In the genomic region with DNA sequence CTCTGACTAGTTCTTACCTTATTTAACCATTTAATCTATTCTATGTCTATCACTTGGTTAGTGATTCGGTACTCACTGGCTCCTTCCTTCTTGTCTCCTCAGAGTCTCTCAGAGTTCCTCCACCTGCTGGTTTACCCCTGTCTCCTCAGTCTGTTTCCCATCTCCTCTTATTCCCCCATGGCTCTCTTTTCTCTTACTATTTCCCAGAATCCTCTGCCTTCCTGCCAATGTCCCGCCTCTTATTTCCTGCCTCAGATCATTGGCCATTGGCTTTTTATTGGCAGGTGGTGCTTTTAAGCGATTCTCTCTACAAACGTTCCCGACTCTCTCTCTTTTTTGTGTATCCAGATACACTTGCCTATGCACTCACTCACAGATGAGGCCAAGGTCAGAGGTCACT, we compare ENCODE assay signal across 22 mouse cellular contexts. TPM values are rescaled to one million over a fixed set of nuclear protein-coding genes. Genes with fewer than 3 reads are reported as not detected.
DNase-seq lines count a peak whose midpoint lies in the region; TF ChIP-seq lines count a peak whose summit lies in the region.
"Had no signal": no experiment of that assay in that cellular context is flagged by ENCODE, and none has a peak within 500 bp of the region (broad histone marks: within the 10 kb centered on the region; RNA-seq: fewer than 3 reads in every experiment).

No protein-coding gene starts in this region.

- H3K4me1 ChIP-seq in heart, embryonic 10.5 days = peaks cover 5% of the 10 kb centered on the region
- H3K4me1 ChIP-seq in E14TG2a.4 (replicated peaks; ENCODE audit: low read depth, low read length) (peaks cover 42% of the 10 kb centered on the region), ES-E14 (ENCODE audit: control insufficient read depth in 2 of 2, insufficient read depth in 2 of 2, low read length in 2 of 2, poor library complexity in 1 of 2) (peaks cover 8 to 13% of the 10 kb centered on the region in 2 experiments; a peak in 3 of 4 replicates)
- H3K4me1 ChIP-seq: forebrain, embryonic 10.5 days; forebrain, embryonic 13.5 days; hindbrain, embryonic 10.5 days; hindbrain, embryonic 15.5 days had no signal

- no peaks in the 10 kb centered on the region for H3K9me3 ChIP-seq in heart, embryonic 10.5 days
- H3K9me3 ChIP-seq in E14TG2a.4 (ENCODE audit: low read length) = no peaks in the 10 kb centered on the region
- no peaks in the 10 kb centered on the region for H3K9me3 ChIP-seq in ES-E14 (ENCODE audit: control insufficient read depth, insufficient read depth, low read depth, low read length)
- H3K9me3 ChIP-seq: forebrain, embryonic 10.5 days; forebrain, embryonic 13.5 days; hindbrain, embryonic 10.5 days; hindbrain, embryonic 15.5 days had no signal

- in situ Hi-C loops in ES-E14 (cut with MboI; ENCODE audit: low sequenced_read_pairs in 2 of 2, unreplicated experiment in 2 of 2) = loop anchor here in 1 of 2 experiments (10.0 kb wide), 1 partner anchor 112 kb away; no protein-coding TSS in a partner anchor

- no peaks in the 10 kb centered on the region for H3K36me3 ChIP-seq in heart, embryonic 10.5 days
- H3K36me3 ChIP-seq in E14TG2a.4 (ENCODE audit: insufficient read depth, low read length) (peaks cover 9% of the 10 kb centered on the region), ES-E14 (ENCODE audit: control insufficient read depth, insufficient read depth, low read length, poor library complexity, severe bottlenecking) (no peaks in the 10 kb centered on the region)
- H3K36me3 ChIP-seq: forebrain, embryonic 10.5 days; hindbrain, embryonic 10.5 days; hindbrain, embryonic 15.5 days had no signal

- H3K4me3 ChIP-seq in heart, embryonic 10.5 days = no peak overlapping the region
- H3K4me3 ChIP-seq in E14TG2a.4 (replicated peaks; ENCODE audit: low read length) (peak overlapping the region; percentile 81), ES-E14 (ENCODE audit: insufficient read depth in 1 of 2, low read depth in 1 of 2, low read length in 2 of 2, poor library complexity in 1 of 2, severe bottlenecking in 1 of 2) (peak overlapping the region; percentile 68 to 70)
- H3K4me3 ChIP-seq: forebrain, embryonic 10.5 days; forebrain, embryonic 13.5 days; heart, adult 2 months; hindbrain, embryonic 10.5 days; hindbrain, embryonic 15.5 days had no signal

- DNase-seq in heart, embryonic 10.5 days (ENCODE audit: low spot score) = peak; percentile 61
- DNase-seq in heart, postnatal 4 days = no peak
- DNase-seq in ES-E14 (ENCODE audit: low read depth, low spot score) = no peak
- DNase-seq in ZHBTc4 (ENCODE audit: low read depth, low spot score) = peak; percentile 85
- no peak for DNase-seq in adrenal gland, postnatal 10 days
- DNase-seq in spleen, adult 18-20 months = no peak
- no peak for DNase-seq in thymus, postnatal 36 days
- DNase-seq: adrenal gland, adult 8-10 months; adrenal gland, postnatal 36 days; B cell, adult 2 months; cerebellum, adult 18-20 months; cerebellum, adult 9-10 months; cerebellum, postnatal 14 days; gastrocnemius, postnatal 10 days had no signal

- no peak for TF ChIP-seq CTCF in E14TG2a.4 (conservative IDR thresholded peaks at IDR 0.05; ENCODE audit: low read length)

- 82% methylated on average over 5 of the region's 5 CpGs for WGBS in heart, embryonic 10.5 days

- peak overlapping the region; percentile 84; the same call in 1 of the 2 replicates for H3K9ac ChIP-seq in ES-E14 (ENCODE audit: insufficient read depth, low read depth, low read length, poor library complexity, severe bottlenecking)
- H3K9ac ChIP-seq: forebrain, embryonic 13.5 days; hindbrain, embryonic 15.5 days had no signal

- no peaks in the 10 kb centered on the region for H3K27me3 ChIP-seq in heart, embryonic 10.5 days (ENCODE audit: insufficient read depth, poor library complexity, severe bottlenecking)
- H3K27me3 ChIP-seq in E14TG2a.4 (ENCODE audit: insufficient read depth, low read length) = no peaks in the 10 kb centered on the region
- H3K27me3 ChIP-seq: forebrain, embryonic 13.5 days; hindbrain, embryonic 15.5 days; Patski had no signal

- no peak overlapping the region for H3K27ac ChIP-seq in heart, embryonic 10.5 days
- H3K27ac ChIP-seq in ES-E14 (ENCODE audit: insufficient read depth, low read depth, low read length, poor library complexity, severe bottlenecking) = peak overlapping the region; percentile 34; the same call in 1 of the 2 replicates
- H3K27ac ChIP-seq: forebrain, embryonic 10.5 days; forebrain, embryonic 13.5 days; heart, adult 2 months; hindbrain, embryonic 10.5 days; hindbrain, embryonic 15.5 days had no signal

TF ChIP-seq in ES-E14, 5 proteins besides CTCF, POLR2A, EP300 and RAD21:
- TF ChIP-seq CHD2 (IDR thresholded peaks at IDR 0.05; ENCODE audit: low read depth, low read length) (no peak), MAFK (IDR thresholded peaks at IDR 0.05; ENCODE audit: insufficient read depth, low read depth, low read length) (no peak), ZNF384 (IDR thresholded peaks at IDR 0.05; ENCODE audit: low read depth, low read length) (no peak), ZC3H11A (IDR thresholded peaks at IDR 0.05; ENCODE audit: borderline replicate concordance, low read depth, low read length) (no peak), HCFC1 (IDR thresholded peaks at IDR 0.05; ENCODE audit: borderline replicate concordance, insufficient read depth, low read length) (no peak; the same call in 1 of the 2 replicates)

RNA-seq across cellular contexts. Expression of gene Zscan2, which starts 14.0 kb away (rescaled TPM):
- 2.3 and 2.5 TPM in 2 replicates for polyA plus RNA-seq in heart, embryonic 10.5 days (2016; fragmentation: Nextera tagmentation; extraction: Ambion mirVana)
- total RNA-seq in heart, postnatal 4 days (2021) = 1 to 10 TPM; 8.4 to 9.0 TPM
- total RNA-seq in ES-E14 (2012; rRNA removed) = 2.3 and 2.4 TPM in 2 replicates
- total RNA-seq in adrenal gland, postnatal 10 days (2021) = 1 to 10 TPM; 6.5 to 6.8 TPM

RNA-seq across cellular contexts. Expression of gene Iqgap1, which starts 20.9 kb away (rescaled TPM):
- polyA plus RNA-seq in heart, embryonic 10.5 days (2016; fragmentation: Nextera tagmentation; extraction: Ambion mirVana) = 37.7 and 39.5 TPM in 2 replicates
- 10 to 100 TPM; 77.6 to 84.1 TPM for total RNA-seq in heart, postnatal 4 days (2021)
- 135 and 170 TPM in 2 replicates for total RNA-seq in ES-E14 (2012; rRNA removed)
- total RNA-seq in adrenal gland, postnatal 10 days (2021) = 10 to 100 TPM; 76.2 to 86.8 TPM

RNA-seq across cellular contexts. Expression of gene Wdr73, which starts 54.4 kb away (rescaled TPM):
- polyA plus RNA-seq in heart, embryonic 10.5 days (2016; fragmentation: Nextera tagmentation; extraction: Ambion mirVana) = 27.1 and 39.6 TPM in 2 replicates
- 10 to 100 TPM in 1 of 2 experiments, 1 to 10 TPM in 1; 9.2 to 11.0 TPM for total RNA-seq in heart, postnatal 4 days (2021)
- 38.2 and 41.5 TPM in 2 replicates for total RNA-seq in ES-E14 (2012; rRNA removed)
- total RNA-seq in adrenal gland, postnatal 10 days (2021) = 10 to 100 TPM; 24.9 to 27.1 TPM

RNA-seq across cellular contexts. Expression of gene Nmb, which starts 58.2 kb away (rescaled TPM):
- 4.9 and 6.5 TPM in 2 replicates for polyA plus RNA-seq in heart, embryonic 10.5 days (2016; fragmentation: Nextera tagmentation; extraction: Ambion mirVana)
- total RNA-seq in heart, postnatal 4 days (2021) = 1 to 10 TPM; 3.1 to 3.5 TPM
- total RNA-seq in ES-E14 (2012; rRNA removed) = 17.4 and 23.2 TPM in 2 replicates
- 1 to 10 TPM; 4.0 to 4.7 TPM for total RNA-seq in adrenal gland, postnatal 10 days (2021)
- total RNA-seq: granulocyte monocyte progenitor cell, adult 5-6 weeks had no signal

Comparison
In these comparisons a context has a peak if more than half of its experiments do, and no peak if none do; other contexts are left out.
1. DNase-seq: peak in heart, embryonic 10.5 days (single experiment) and ZHBTc4 (single experiment); none in heart, postnatal 4 days (single experiment), ES-E14 (single experiment), adrenal gland, postnatal 10 days (single experiment), spleen, adult 18-20 months (0 of 2) and thymus, postnatal 36 days (0 of 2).